Comparison of ENCODE assay signal across 16 mouse cellular contexts in genomic region chr1:37543057-37543456, GRCm38 (mm10).
"Had no signal": no experiment of that assay in that cellular context is flagged by ENCODE, and none has a peak within 500 bp of the region (broad histone marks: within the 10 kb centered on the region; RNA-seq: fewer than 3 reads in every experiment).

No protein-coding gene starts in this region.

- DNase-seq: heart, postnatal 10 days; heart, postnatal 14 days; heart, postnatal 36 days; heart, postnatal 4 days; kidney, adult 11 months; kidney, adult 18-20 months; kidney, adult 2 months; kidney, adult 8-10 months; kidney, adult 9 months; kidney, postnatal 10 days; kidney, postnatal 14 days; kidney, postnatal 25 days; kidney, postnatal 36 days; kidney, postnatal 4 days; layer of hippocampus, adult 9-11 months; layer of hippocampus, postnatal 36 days had no signal
